ENCODE assay signal across 9 mouse cellular contexts in genomic region chr15:9748359-9749102, GRCm38 (mm10). TPM values are rescaled to one million over a fixed set of nuclear protein-coding genes. Genes with fewer than 3 reads are reported as not detected.
A peak's percentile ranks its signal among the peaks of the same experiment; 100 is the strongest.
DNase-seq lines count a peak whose midpoint lies in the region; ATAC-seq and TF ChIP-seq lines count a peak whose summit lies in the region.
"Had no signal": no experiment of that assay in that cellular context is flagged by ENCODE, and none has a peak within 500 bp of the region (broad histone marks: within the 10 kb centered on the region; RNA-seq: fewer than 3 reads in every experiment).

Spef2 (minus strand) TSS chr15:9748868.

- peak within 1 kb of the TSS; percentile 37 for H3K4me2 ChIP-seq in forebrain, embryonic 16.5 days (ENCODE audit: low read length)
- H3K4me2 ChIP-seq in liver, postnatal 0 days (ENCODE audit: low read depth, low read length): peak within 1 kb of the TSS; percentile 67
- H3K4me2 ChIP-seq in neural tube, embryonic 14.5 days (ENCODE audit: low read depth, low read length): peak within 1 kb of the TSS; percentile 27; the same call in 1 of the 2 replicates

- peak within 1 kb of the TSS; percentile 24 for H3K4me3 ChIP-seq in forebrain, embryonic 16.5 days (replicated peaks; ENCODE audit: low read length)
- H3K4me3 ChIP-seq in liver, postnatal 0 days (ENCODE audit: low read depth, low read length): peak within 1 kb of the TSS; percentile 37
- H3K4me3 ChIP-seq in neural tube, embryonic 14.5 days (ENCODE audit: low read depth, low read length): peak within 1 kb of the TSS; percentile 4; the same call in 1 of the 2 replicates
- H3K4me3 ChIP-seq in testis, adult 2 months (ENCODE audit: control insufficient read depth, low read depth, low read length): peak within 1 kb of the TSS; percentile 92

- no peak within 1 kb of the TSS for H3K9ac ChIP-seq in forebrain, embryonic 16.5 days (replicated peaks; ENCODE audit: low read depth, low read length)
- peak within 1 kb of the TSS; percentile 30 for H3K9ac ChIP-seq in liver, postnatal 0 days (replicated peaks)
- no peak within 1 kb of the TSS for H3K9ac ChIP-seq in neural tube, embryonic 14.5 days (replicated peaks; ENCODE audit: low read depth, low read length)

- TF ChIP-seq CTCF in liver, postnatal 0 days (IDR thresholded peaks at IDR 0.05; ENCODE audit: low read depth): peak; percentile 62
- 0 out of 2 replicates have a peak, but pooled peaks have one; percentile 17 for TF ChIP-seq CTCF in testis, adult 2 months (IDR thresholded peaks at IDR 0.05; ENCODE audit: control insufficient read depth, insufficient read depth, insufficient replicate concordance, low read depth, low read length)

- ATAC-seq in forebrain, embryonic 16.5 days: peak; percentile 95
- peak; percentile 86 for ATAC-seq in liver, postnatal 0 days
- ATAC-seq in neural tube, embryonic 14.5 days (ENCODE audit: low read depth): peak; percentile 97

- no peak for TF ChIP-seq EP300 in liver, postnatal 0 days (IDR thresholded peaks at IDR 0.05; ENCODE audit: low read depth)

- 32% methylated on average over 16 of the region's 16 CpGs for WGBS in forebrain, embryonic 16.5 days
- WGBS in liver, postnatal 0 days (ENCODE audit: insufficient replicate concordance): 12% methylated on average over 16 of the region's 16 CpGs
- 35% methylated on average over 16 of the region's 16 CpGs for WGBS in neural tube, embryonic 14.5 days

- peak; percentile 94 for DNase-seq in ES-CJ7 (ENCODE audit: low read depth, low spot score)
- peak; percentile 6 for DNase-seq in cerebellum, adult 11 months
- DNase-seq in heart, postnatal 4 days: peak; percentile 65
- DNase-seq in layer of hippocampus, adult 18-20 months (ENCODE audit: low spot score in 2 of 2): peak; percentile 30 to 76
- DNase-seq in liver, postnatal 0 days: peak; percentile 70

- H3K9me3 ChIP-seq in forebrain, embryonic 16.5 days (ENCODE audit: control insufficient read depth, low read length): no peaks in the 10 kb centered on the region
- H3K9me3 ChIP-seq in liver, postnatal 0 days (ENCODE audit: low read length): no peaks in the 10 kb centered on the region
- no peaks in the 10 kb centered on the region for H3K9me3 ChIP-seq in neural tube, embryonic 14.5 days (ENCODE audit: control insufficient read depth, low read length)

- no peaks in the 10 kb centered on the region for H3K27me3 ChIP-seq in forebrain, embryonic 16.5 days (replicated peaks; ENCODE audit: control insufficient read depth, insufficient read depth, low read length)
- no peaks in the 10 kb centered on the region for H3K27me3 ChIP-seq in liver, postnatal 0 days (ENCODE audit: insufficient read depth, low read length)
- H3K27me3 ChIP-seq in neural tube, embryonic 14.5 days (ENCODE audit: control insufficient read depth, insufficient read depth, low read length): no peaks in the 10 kb centered on the region
- H3K27me3 ChIP-seq in testis, adult 2 months (ENCODE audit: control insufficient read depth, insufficient read depth, low read length): no peaks in the 10 kb centered on the region

- TF ChIP-seq POLR2A in testis, adult 2 months (IDR thresholded peaks at IDR 0.05; ENCODE audit: control insufficient read depth, low read depth, low read length): peak; percentile 79; the same call in 1 of the 2 replicates

- H3K4me1 ChIP-seq in forebrain, embryonic 16.5 days (replicated peaks; ENCODE audit: control insufficient read depth, insufficient read depth, low read length): no peaks in the 10 kb centered on the region; the same call in 1 of the 2 replicates
- H3K4me1 ChIP-seq in liver, postnatal 0 days (ENCODE audit: insufficient read depth): peaks cover 4% of the 10 kb centered on the region; the same call in 1 of the 2 replicates
- H3K4me1 ChIP-seq in neural tube, embryonic 14.5 days (ENCODE audit: control insufficient read depth, insufficient read depth, low read length): no peaks in the 10 kb centered on the region
- H3K4me1 ChIP-seq in testis, adult 2 months (ENCODE audit: control insufficient read depth, insufficient read depth, low read length): no peaks in the 10 kb centered on the region

- no peaks in the 10 kb centered on the region for H3K36me3 ChIP-seq in forebrain, embryonic 16.5 days (ENCODE audit: control insufficient read depth, insufficient read depth)
- no peaks in the 10 kb centered on the region for H3K36me3 ChIP-seq in liver, postnatal 0 days (replicated peaks; ENCODE audit: insufficient read depth, low read length)
- H3K36me3 ChIP-seq in neural tube, embryonic 14.5 days (ENCODE audit: control insufficient read depth, insufficient read depth, low read length): no peaks in the 10 kb centered on the region
- H3K36me3 ChIP-seq in testis, adult 2 months (ENCODE audit: control insufficient read depth, insufficient read depth, low read length): no peaks in the 10 kb centered on the region

- no peak within 1 kb of the TSS for H3K27ac ChIP-seq in forebrain, embryonic 16.5 days (ENCODE audit: low read length)
- H3K27ac ChIP-seq in liver, postnatal 0 days (ENCODE audit: low read depth): peak within 1 kb of the TSS; percentile 62
- H3K27ac ChIP-seq in neural tube, embryonic 14.5 days (ENCODE audit: low read depth, low read length): no peak within 1 kb of the TSS
- peak within 1 kb of the TSS; percentile 50; the same call in 1 of the 2 replicates for H3K27ac ChIP-seq in testis, adult 2 months (ENCODE audit: control insufficient read depth, insufficient read depth, low read depth, low read length)

RNA-seq across cellular contexts. Expression of gene Spef2, which starts in this region (rescaled TPM):
- polyA plus RNA-seq in forebrain, embryonic 16.5 days (2015; fragmentation: Nextera tagmentation; extraction: Ambion mirVana): 0.75 and 0.81 TPM in 2 replicates
- total RNA-seq in heart, postnatal 4 days (2021): under 1 TPM; 0.14 TPM
- 1 to 10 TPM; 3.1 to 3.2 TPM for total RNA-seq in layer of hippocampus, adult 18-20 months (2021)
- polyA plus RNA-seq in liver, postnatal 0 days (2015; fragmentation: Nextera tagmentation; extraction: Ambion mirVana): 0.12 and 0.20 TPM in 2 replicates
- 1.2 and 2.0 TPM in 2 replicates for polyA plus RNA-seq in neural tube, embryonic 14.5 days (2014; fragmentation: Nextera tagmentation; extraction: Ambion mirVana)
- polyA plus RNA-seq in testis, adult 2 months (2012; rRNA removed): 5.0 and 5.9 TPM in 2 replicates
- total RNA-seq: gastrocnemius, postnatal 36 days had no signal

Comparison
In these comparisons a context has a peak if more than half of its experiments do, and no peak if none do; other contexts are left out.
1. Peak in ATAC-seq, H3K4me3 ChIP-seq and H3K4me2 ChIP-seq in forebrain, embryonic 16.5 days; RNA of the gene not detected or under 1 TPM.
2. Peak in DNase-seq in heart, postnatal 4 days; RNA of the gene not detected or under 1 TPM.
3. Peak in DNase-seq, ATAC-seq, H3K4me3 ChIP-seq, H3K27ac ChIP-seq, H3K9ac ChIP-seq and H3K4me2 ChIP-seq in liver, postnatal 0 days; RNA of the gene not detected or under 1 TPM.
4. DNase-seq: peak in every context shown above with its lines; median percentile 94 in ES-CJ7; 70 in liver, postnatal 0 days; 65 in heart, postnatal 4 days; 53 in layer of hippocampus, adult 18-20 months; 6 in cerebellum, adult 11 months.
5. H3K4me3 ChIP-seq: peak in every context shown above with its lines; median percentile 92 in testis, adult 2 months; 37 in liver, postnatal 0 days; 24 in forebrain, embryonic 16.5 days; 4 in neural tube, embryonic 14.5 days.